Mouse (Mus musculus) left cerebral cortex, postnatal 36 days (tissue): ENCODE measurements at regions not wholly inside any gene's neighbourhood (a gene's known extent, or its start where the extent isn't known, plus 50 kb on each side); places are given as distances from the start of the nearest gene placed in this dataset.
"Not testable (repeated sequence)": the region's sequence is repeated elsewhere in the genome, so short reads cannot be mapped to it uniquely, and the experiment has no call there.

Source experiments
- DNase-seq, 2 experiments: peaks; one replicate each; pipeline ENCODE4 v3.0.0; 2021 to 2022; ENCODE audit warnings: low spot score in 2 of 2, mixed read lengths in 1 of 2
- intact Hi-C: fragments of 180-260 bp; cut with DNase I; formaldehyde crosslinking; loops from one replicate; pipeline ENCODE4 v1.15.1; 2025

DNA sequence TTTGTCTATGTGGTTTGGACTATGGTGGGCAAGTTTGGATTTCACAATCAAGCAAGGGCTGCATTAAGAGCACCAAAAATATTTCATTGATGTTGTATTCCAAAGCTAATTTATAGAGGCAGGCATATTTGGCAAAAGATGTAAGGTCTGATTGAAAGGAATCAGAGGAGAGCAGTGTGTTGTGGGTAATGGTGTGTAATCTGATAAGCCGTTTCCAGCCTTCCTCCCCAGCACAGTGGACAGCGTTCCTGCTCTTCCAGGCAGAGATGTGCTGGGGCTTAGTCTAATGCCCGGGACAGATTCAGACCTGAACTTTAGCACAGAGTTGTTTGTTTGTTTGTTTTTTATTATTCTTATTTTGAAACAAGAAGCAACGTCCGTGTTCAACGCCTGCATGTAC lies 80.6 kb upstream of the Cwc22 start:
- intact Hi-C loops: loop anchor here (1.0 kb wide), 1 partner anchor 157 kb away; no protein-coding TSS in a partner anchor
- DNase-seq: no peak

DNA sequence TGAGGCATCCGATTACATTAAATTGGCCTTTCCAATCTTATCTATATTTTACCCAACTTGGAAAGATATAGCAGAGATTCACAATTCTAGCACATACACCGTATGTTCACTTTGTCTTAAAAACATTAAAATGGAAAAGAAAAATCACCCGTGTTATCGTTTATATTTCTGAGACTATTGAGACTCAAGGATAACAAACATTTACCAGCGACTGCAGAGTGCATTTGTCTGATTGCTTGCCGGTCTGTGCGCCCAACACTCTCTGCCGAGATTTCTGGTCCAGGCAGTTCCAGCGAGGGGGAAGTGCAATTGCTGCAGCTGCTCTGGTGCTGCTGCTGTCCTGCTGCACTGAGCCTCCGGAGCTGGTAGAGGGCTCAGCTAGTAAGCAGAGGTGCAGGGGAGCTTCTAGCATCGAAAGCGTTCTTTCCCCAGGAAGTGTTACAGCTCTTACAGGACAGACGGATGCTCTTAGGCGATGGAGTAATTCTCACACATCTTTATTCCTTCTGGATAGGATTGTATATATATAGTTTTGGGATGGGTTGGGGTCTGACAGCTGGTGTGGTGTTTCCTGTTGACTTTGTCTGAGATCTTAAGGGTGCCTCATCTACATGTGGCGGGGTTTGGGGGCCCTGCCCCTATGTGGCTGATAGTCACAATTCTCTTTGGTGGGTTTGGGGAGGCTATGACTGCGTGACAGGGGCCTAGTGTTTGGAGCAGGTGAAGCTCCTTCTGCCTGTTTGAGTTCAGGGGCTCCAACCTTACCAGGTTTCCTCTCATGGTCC lies 79.7 kb upstream of the Cwc22 start:
- no peak for DNase-seq
- intact Hi-C loops: loop anchor here (1.0 kb wide), 1 partner anchor 156 kb away; no protein-coding TSS in a partner anchor

DNA sequence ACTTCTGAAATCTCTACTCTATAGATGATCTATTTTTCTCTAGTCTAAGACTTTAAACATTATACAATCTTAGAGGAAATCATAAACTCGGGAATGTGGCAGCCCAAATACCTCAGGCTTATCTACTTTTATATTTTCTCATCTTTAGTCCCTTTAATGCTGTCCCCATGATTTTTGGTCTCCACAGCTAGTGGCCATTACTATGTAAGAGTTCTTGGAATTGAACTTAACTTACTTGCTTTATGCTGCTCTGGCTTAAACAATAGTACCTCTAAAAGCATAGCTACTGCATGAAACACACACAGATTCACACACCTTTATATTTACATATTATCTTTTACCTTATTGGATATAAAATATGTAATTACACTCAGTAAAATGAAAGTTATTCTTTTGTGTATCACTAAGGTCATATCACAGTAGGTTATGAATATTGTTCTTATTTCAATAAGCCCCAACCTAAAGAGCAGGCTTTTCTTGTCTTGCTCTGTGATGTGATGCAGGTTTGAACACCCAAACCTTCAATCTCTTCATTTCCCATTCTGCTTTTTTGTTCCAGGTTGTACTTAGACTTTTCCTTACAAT lies 78.9 kb upstream of the Cwc22 start:
- intact Hi-C loops: loop anchor here (5.0 kb wide), 1 partner anchor 228 kb away; no protein-coding TSS in a partner anchor
- no peak for DNase-seq

DNA sequence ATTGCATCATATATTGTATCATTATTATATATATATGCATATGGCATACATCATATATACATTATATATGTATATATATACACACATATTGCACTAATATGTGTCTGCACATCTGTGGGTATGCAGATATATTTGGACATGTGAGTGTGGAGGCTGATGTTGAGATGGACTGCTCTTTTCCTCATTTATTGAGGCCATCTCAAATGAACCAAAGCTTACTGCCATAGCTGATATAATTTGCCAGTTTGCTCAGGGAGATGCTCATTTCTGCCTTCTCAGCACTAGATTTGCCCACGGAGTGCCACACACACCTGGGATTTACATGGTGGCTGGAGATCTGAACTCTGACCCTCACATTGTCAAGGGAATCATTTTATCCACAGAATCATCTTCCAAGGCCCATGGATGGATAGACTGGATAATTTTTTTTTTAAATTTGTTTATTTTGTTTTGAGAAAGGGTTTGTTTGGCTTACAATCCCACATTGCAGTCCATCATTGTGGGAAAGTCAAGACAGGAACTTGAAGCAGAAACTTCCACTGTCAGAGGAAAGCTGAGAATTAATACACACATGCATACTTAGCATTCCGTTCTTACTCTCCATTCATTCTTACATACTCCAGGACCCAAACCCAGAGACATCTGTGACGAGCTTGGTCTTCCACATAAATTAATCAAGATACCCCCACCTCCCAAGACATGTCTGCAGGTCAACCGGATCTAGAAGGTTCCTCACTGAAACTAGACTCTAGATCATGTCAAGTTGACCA lies 77.9 kb upstream of the Cwc22 start:
- no peak for DNase-seq
- intact Hi-C loops: loop anchor here (5.0 kb wide), 1 partner anchor 227 kb away; no protein-coding TSS in a partner anchor

DNA sequence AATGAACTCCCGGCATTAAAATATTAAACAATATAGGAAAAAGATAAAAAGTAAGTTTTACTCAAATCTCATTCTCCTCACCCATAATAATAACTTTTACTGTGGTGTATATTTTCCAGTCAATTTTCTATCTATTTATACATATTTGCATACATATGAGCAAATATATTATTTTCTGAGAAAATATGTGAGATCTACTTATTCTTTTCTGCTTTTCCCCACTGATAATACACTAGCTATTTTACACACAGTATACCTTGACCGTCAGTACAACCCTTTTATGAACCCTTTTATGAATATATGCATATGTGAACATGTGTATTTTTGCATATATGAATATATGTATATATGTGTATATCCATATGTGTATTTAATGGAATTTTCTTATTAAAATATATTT lies 77.2 kb upstream of the Cwc22 start:
- intact Hi-C loops: loop anchor here (5.0 kb wide), 1 partner anchor 226 kb away; no protein-coding TSS in a partner anchor
- no peak for DNase-seq

DNA sequence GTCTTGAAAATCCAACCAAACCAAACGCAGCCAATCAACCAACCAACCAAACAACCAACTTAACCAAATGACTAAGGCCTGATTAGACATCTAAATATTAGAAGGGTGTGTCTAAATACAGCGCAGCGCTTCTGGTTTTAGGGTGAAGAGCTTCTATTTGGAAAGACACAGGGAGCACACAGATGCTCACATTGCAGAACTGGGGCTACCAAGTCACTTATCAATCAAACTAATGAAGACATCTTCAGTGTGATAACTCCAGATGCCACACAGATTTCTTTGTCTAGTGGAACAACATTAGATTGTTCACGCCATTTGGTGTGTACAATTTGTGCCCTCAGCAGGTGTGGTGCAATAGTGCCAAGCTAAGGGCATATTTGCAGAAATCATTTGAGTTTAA lies 76.6 kb upstream of the Cwc22 start:
- intact Hi-C loops: loop anchor here (5.0 kb wide), 1 partner anchor 225 kb away; no protein-coding TSS in a partner anchor

DNA sequence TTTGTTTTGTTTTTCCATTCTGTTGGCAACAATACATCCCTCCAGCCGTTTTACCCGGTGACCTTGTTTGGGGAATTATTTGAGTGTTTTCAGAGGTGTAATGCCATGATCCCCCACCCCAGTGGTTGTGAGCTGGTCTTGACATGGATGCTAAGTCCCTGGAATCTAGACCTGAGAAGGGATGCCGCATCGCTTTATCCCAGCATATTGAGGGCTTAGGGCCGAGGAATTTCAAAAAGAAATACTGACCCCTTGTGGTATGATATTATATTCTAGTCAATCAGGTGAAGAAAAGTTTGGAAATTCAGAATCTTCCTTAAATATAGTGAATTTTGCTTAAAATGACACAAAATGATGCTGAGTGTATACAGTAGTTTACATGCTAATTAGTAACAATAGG lies 75.7 kb upstream of the Cwc22 start:
- intact Hi-C loops: loop anchor here (5.0 kb wide), 1 partner anchor 225 kb away; no protein-coding TSS in a partner anchor
- no peak for DNase-seq

More for the DNA sequence above, 76.6 kb upstream of the Cwc22 start:
- DNase-seq: no peak

DNA sequence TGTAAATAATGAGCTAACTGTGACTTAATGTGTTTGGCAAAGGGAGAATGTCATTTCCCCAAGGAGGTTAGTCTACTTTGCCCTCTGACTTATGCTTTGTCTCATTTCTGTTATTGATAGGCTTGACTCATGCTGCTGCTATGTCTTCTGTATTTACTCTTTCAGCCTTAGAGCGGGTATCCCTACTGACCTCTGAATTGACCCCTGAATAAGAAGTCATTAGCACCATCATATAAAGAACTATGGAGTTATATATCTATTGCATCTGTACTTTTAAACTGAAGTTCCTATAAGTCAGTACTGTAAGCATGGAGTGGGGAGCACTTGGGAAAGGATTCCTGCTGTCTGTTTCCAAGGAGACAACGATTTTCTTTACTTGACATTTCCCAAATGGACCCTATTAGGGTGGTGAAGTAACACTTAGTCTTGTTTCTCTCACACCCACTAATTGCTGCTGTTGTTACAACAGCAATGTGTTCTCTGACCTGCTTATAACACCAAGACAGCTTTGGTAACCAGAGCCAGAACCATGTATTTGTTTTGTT lies 75.3 kb upstream of the Cwc22 start:
- DNase-seq: no peak
- intact Hi-C loops: loop anchor here (5.0 kb wide), 1 partner anchor 224 kb away; no protein-coding TSS in a partner anchor

DNA sequence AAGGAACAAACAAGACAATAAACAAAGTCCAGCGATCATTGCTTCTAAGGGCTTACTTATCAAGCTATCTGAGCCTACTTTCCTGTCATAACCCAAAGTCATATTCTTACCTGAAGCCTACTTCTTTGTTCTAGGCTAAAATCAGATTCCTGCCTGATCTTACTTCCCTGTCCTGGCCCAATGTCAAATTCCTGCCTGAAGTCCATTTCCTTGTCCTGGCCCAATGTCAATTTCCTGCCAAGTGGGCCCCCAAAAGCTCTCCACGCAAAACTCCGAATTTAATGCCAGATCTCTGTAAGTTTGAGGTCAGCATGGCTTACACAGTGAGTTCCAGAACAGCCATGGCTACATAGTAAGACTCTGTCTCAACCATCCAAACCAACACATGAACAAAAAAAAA lies 74.3 kb upstream of the Cwc22 start:
- intact Hi-C loops: loop anchor here (5.0 kb wide), 1 partner anchor 223 kb away; no protein-coding TSS in a partner anchor
- no peak for DNase-seq

DNA sequence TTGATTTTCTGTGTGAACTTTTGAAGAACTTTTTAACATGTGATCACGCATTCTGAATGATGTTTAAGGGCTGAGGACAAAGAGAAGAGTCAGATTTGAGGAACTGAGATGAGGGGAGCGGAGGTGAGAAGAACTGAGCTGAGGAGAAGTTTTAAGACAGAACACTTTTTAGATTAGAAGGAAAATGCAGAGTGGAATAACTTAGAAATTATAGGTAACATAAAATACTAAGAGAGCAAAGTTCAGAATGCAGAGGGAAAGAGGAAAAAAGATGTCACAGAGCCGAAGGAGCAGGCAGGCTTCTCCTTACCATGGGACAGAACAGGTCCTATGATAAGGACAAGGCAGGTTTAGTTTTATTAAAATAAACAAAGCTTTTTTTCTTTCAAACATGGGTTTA lies 73.7 kb upstream of the Cwc22 start:
- DNase-seq: no peak
- intact Hi-C loops: loop anchor here (5.0 kb wide), 1 partner anchor 223 kb away; no protein-coding TSS in a partner anchor

DNA sequence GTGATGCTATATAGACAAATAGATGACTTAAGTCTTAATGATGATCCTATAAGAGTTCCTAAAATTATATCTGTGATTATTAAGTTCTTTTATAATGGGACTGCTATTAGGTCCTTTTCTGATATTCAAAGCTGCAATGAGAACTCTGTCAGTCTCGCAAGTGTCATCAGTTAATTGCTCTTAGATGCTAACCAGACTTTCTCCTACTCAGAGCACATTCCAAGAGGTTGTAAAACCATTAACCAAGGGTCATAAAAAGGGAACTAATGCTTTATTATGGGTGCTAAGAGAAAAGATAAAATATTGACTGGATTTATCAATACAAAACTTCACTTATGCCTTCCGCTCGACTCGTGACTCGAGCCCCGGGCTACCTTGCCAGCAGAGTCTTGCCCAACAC lies 66.3 kb upstream of the Cwc22 start:
- DNase-seq, intact Hi-C loops: not testable (repeated sequence)

DNA sequence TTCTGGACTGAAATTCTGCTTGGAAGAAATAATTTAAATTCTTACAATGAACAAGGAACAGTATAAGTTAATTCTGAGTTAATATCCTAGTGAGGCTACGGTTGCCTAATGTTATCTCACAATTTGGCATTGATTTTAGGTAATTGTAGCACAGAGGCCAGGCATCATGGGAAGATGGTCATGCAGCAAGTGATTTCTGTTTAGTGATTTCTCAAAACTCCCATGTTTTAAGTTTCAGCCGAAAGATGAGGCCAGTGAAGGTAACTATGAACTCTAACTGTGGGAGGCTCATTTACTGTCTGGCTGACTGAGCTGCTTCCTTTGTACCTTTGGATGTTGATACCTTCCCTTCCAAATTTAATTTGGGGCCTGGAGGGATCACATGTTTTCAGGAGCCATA lies 65.6 kb upstream of the Cwc22 start:
- no peak for DNase-seq
- intact Hi-C loops: no loop called here

DNA sequence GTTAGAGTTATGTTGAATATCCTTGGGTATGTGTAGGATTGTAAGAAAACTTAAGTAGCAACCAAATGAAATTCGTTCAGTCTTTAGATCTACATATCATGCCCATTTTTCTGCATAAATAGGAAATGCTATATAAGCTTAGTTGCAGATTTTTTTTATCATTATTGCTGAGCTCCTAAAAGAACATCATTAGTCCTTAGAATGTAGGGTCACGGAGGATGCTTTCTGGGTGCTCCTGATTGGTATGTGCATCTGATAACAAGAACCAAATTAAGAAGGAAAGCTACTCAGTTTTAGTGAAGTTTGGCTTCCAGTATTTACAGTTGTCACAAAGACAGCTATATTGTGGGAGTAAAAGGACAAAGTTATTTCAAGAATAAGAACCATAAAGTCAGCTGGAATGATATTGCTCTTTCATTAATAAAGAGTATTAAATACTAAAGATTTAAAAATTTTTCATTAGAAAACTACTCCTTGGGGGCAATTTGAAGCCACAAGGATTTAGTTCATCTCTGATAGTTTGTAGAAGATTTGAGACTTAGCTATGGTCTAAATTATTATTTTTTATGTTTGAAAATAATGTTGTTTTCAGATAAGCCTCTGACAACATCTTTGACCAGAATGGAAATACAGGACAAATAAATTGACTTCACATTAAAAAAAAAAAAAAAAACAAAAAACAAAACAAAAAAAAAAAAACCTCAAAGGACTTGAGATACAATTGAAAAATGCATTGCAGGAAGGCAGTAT lies 65.1 kb upstream of the Cwc22 start:
- no peak for DNase-seq
- intact Hi-C loops: no loop called here

DNA sequence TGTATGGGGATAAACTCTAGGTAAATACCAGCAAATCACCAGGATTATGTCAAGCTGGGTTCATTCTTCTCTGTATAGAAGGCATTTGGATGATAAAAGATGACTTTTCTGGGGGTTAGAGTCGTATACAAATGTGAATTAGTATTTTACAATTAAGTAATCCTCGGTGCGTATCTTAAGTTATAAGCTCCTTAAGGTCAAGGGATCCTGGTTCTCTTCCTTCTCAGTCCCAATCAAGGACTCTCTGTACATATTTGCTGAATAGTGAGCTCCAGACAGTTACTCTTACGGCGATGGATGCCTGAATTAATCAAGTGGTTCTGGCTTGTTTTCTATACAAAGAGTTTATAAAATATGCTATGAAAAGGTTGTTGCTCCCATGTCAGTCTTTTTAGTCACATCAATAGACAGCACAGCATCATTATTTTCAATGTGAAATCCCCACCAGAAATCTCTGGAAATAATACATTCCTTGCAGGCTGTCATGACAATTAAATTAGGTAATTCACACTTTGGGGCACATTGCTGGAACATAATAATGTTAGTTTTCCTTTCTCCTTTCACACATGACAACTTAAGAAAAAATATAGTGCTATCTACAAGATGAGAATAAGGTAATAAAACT lies 64.0 kb upstream of the Cwc22 start:
- intact Hi-C loops: no loop called here
- DNase-seq: no peak

DNA sequence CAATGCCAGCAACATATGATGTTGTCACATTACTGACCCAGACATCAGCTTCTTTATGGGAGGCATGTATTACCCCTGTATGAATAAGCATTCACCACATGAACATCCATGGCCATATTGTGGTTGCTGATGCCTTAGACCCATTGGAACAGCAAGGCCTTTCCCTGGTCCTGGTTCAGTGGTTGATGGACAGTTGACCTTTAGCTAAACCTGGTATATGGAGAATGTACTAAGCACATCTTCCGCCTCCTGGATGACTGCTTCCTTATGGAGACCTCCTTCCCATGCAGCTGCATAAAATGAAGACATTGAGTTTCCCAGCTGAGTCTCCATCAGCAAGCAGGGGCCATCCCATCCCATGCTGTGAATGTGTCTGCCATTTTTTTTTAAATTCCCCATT lies 61.9 kb upstream of the Cwc22 start:
- DNase-seq: no peak
- intact Hi-C loops: no loop called here

DNA sequence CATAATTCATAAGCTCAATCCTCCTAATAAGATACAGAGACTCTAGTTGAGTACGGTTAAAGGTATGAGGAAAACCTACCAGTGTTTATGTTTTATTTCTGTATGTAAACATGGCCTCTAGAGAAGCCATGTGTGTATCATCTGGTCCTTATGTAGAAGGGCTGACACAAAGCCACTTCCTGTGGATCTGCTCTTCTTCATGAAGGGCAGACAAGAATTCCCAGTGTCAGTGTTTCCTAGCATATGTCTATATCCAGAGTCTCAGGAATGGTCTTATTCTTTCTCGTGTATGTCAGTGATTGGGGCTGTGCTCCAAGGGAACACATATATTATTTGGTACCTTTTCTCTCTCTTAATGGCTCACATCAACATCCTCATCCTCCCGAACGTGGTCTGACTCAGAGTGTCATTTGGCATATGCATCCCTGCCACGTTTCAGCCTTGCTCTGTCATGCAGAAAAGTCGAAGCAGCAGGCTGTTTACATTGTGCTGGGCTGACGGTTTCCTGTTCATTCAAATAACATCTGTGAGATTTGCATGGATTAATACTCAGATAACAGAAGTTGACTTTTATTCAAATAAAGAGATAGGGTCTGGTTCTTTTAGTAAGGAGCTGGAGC lies 59.3 kb upstream of the Cwc22 start:
- intact Hi-C loops: no loop called here

DNA sequence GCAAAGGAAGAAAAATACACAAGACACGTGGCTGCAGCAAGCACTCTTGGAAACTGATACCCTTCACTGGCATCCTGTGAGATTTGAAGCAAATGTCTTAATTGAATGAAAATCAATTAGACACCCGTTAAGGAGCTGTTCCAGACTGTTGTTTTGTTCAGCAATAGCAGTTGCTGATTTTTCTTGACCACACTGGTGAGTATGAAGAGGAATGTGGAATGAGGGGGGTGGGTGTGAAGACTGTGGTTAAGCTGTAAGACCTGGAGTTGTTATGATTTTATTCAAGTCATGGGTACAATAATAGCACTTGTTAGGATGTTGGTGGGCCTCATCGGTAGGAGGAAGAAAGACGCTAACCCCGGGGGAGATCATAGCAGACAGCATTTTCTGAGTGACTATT lies 58.3 kb upstream of the Cwc22 start:
- DNase-seq: no peak
- intact Hi-C loops: no loop called here

More for the DNA sequence above, 59.3 kb upstream of the Cwc22 start:
- no peak for DNase-seq
